Mouse (Mus musculus): ENCODE measurements around the gene Abca9. TPM values are rescaled to one million over a fixed set of nuclear protein-coding genes. Genes with fewer than 3 reads are reported as not detected.

The Abca9 gene
- total and polyA plus RNA-seq, 3 experiments, result not detected

DNA sequence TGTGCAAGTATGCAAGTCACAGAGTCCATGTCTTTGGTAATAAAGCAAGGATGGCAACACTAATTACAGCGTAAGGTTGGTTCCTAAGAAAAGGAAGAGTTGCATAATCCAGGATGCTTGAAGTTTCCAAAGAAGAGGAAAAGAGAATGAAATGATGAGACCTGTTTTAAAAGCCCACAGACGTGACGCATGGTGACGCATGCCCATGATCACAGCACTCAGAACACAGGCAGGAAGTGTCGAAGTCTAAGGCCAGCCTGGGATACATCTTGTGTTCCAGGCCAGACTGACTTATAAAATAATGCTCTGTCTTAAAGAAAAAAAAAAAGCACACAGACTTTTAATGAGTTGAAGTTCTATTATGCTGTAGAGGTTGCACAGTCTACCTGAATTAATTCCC, 20.4 kb downstream of the Abca9 start:
- no peaks in the 10 kb centered on the region for H3K27me3 ChIP-seq (ENCODE audit: control insufficient read depth in 1 of 2, insufficient read depth in 2 of 2, low read length in 2 of 2)
- no peaks in the 10 kb centered on the region for H3K79me2 ChIP-seq (ENCODE audit: control insufficient read depth, insufficient read depth, low read length, poor library complexity)
- H3K9ac ChIP-seq (ENCODE audit: control insufficient read depth, low read depth, low read length, poor library complexity, severe bottlenecking), result no peak overlapping the region

DNA sequence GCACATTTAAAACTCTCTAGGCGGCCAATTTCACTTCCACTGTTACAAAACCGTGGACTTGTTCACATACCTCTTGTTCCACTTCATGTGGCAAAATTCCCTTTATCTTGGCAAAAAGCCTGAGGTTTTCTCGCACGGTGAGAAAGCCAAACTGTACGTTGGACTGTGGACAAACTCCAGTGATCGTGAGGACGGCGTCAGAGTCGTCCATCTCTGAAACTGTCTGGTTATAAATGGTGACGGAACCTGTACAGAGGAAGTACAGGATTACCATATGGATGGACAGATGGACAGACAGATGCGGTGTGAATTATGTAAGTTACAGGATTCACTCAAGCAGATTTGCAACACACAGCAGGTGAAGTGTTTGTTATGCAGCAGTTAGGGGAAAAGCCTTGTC, 22.6 kb downstream of the Abca9 start:
- Histone ChIP-seq H3K36me3 (ENCODE audit: control insufficient read depth in 1 of 2, insufficient read depth in 2 of 2, low read length in 2 of 2) (no peaks in the 10 kb centered on the region), H3K9me3 (replicated peaks; ENCODE audit: insufficient read depth, low read length) (no peaks in the 10 kb centered on the region), H3K4me3 (ENCODE audit: control insufficient read depth in 1 of 2, insufficient read depth in 1 of 2, low read depth in 2 of 2, low read length in 2 of 2) (no peak overlapping the region), H3K9ac (ENCODE audit: control insufficient read depth, low read depth, low read length, poor library complexity, severe bottlenecking) (no peak overlapping the region), H3K79me2 (ENCODE audit: control insufficient read depth, insufficient read depth, low read length, poor library complexity) (no peaks in the 10 kb centered on the region), H3K4me1 (ENCODE audit: control insufficient read depth in 1 of 2, insufficient read depth in 2 of 2, low read length in 2 of 2) (no peaks in the 10 kb centered on the region), H3K27ac (ENCODE audit: control insufficient read depth, low read depth, low read length) (no peak overlapping the region), H3K27me3 (ENCODE audit: control insufficient read depth in 1 of 2, insufficient read depth in 2 of 2, low read length in 2 of 2) (no peaks in the 10 kb centered on the region)
- no peak for DNase-seq (ENCODE audit: low read depth, low spot score)
- TF ChIP-seq KAT2A (conservative IDR thresholded peaks at IDR 0.05; ENCODE audit: low read depth, low read length) (no peak), MAFK (IDR thresholded peaks at IDR 0.05; ENCODE audit: borderline replicate concordance, low read depth, low read length) (no peak), HCFC1 (IDR thresholded peaks at IDR 0.05; ENCODE audit: low read depth, low read length) (no peak), SMC3 (IDR thresholded peaks at IDR 0.05; ENCODE audit: low read depth, low read length) (no peak), TCF12 (IDR thresholded peaks at IDR 0.05; ENCODE audit: low read depth, low read length) (no peak), E2F4 (IDR thresholded peaks at IDR 0.05; ENCODE audit: borderline replicate concordance, low read depth, low read length) (no peak), GABPA (IDR thresholded peaks at IDR 0.05; ENCODE audit: low read depth, low read length) (no peak), TBP (IDR thresholded peaks at IDR 0.05; ENCODE audit: low read depth, low read length) (no peak), MEF2A (IDR thresholded peaks at IDR 0.05; ENCODE audit: extremely low read depth, insufficient replicate concordance, low read depth, low read length, poor library complexity, severe bottlenecking) (no peak), MAZ (IDR thresholded peaks at IDR 0.05; ENCODE audit: low read depth, low read length) (no peak), GATA1 (IDR thresholded peaks at IDR 0.05; ENCODE audit: low read depth, low read length) (no peak), EP300 (IDR thresholded peaks at IDR 0.05; ENCODE audit: low read depth in 1 of 2, low read length in 2 of 2) (no peak), TAL1 (IDR thresholded peaks at IDR 0.05; ENCODE audit: low read length) (no peak), MXI1 (IDR thresholded peaks at IDR 0.05; ENCODE audit: low read depth, low read length) (no peak), CHD2 (IDR thresholded peaks at IDR 0.05; ENCODE audit: low read length) (no peak), USF2 (IDR thresholded peaks at IDR 0.05; ENCODE audit: borderline replicate concordance in 1 of 2, insufficient read depth in 1 of 2, low read depth in 1 of 2, low read length in 2 of 2) (no peak)

More for the DNA sequence above, 20.4 kb downstream of the Abca9 start:
- H3K27ac ChIP-seq (ENCODE audit: control insufficient read depth, low read depth, low read length), result no peak overlapping the region
- H3K36me3 ChIP-seq (ENCODE audit: control insufficient read depth in 1 of 2, insufficient read depth in 2 of 2, low read length in 2 of 2), result no peaks in the 10 kb centered on the region
- TF ChIP-seq JUND (IDR thresholded peaks at IDR 0.05; ENCODE audit: low read depth, low read length) (no peak), CTCF (IDR thresholded peaks at IDR 0.05 in 2 of 3, conservative IDR thresholded peaks at IDR 0.05 in 1 of 3; ENCODE audit: control insufficient read depth in 1 of 3, insufficient read depth in 1 of 3, low read depth in 2 of 3, low read length in 3 of 3, poor library complexity in 1 of 3, severe bottlenecking in 1 of 3) (no peak), USF2 (IDR thresholded peaks at IDR 0.05; ENCODE audit: borderline replicate concordance in 1 of 2, insufficient read depth in 1 of 2, low read depth in 1 of 2, low read length in 2 of 2) (no peak), RCOR1 (IDR thresholded peaks at IDR 0.05; ENCODE audit: low read depth, low read length) (no peak), ZKSCAN1 (IDR thresholded peaks at IDR 0.05; ENCODE audit: low read depth, low read length) (no peak), NELFE (IDR thresholded peaks at IDR 0.05; ENCODE audit: low read depth, low read length) (no peak), MAFK (IDR thresholded peaks at IDR 0.05; ENCODE audit: borderline replicate concordance, low read depth, low read length) (no peak), UBTF (IDR thresholded peaks at IDR 0.05; ENCODE audit: borderline replicate concordance, insufficient read depth, low read depth, low read length) (no peak), EP300 (IDR thresholded peaks at IDR 0.05; ENCODE audit: low read depth in 1 of 2, low read length in 2 of 2) (no peak), CHD1 (IDR thresholded peaks at IDR 0.05; ENCODE audit: low read depth, low read length) (no peak), TBP (IDR thresholded peaks at IDR 0.05; ENCODE audit: low read depth, low read length) (no peak), E2F4 (IDR thresholded peaks at IDR 0.05; ENCODE audit: borderline replicate concordance, low read depth, low read length) (no peak), USF1 (IDR thresholded peaks at IDR 0.05; ENCODE audit: low read depth, low read length) (no peak), ETS1 (IDR thresholded peaks at IDR 0.05; ENCODE audit: low read depth, low read length) (no peak), RAD21 (IDR thresholded peaks at IDR 0.05; ENCODE audit: low read depth, low read length) (no peak), MEF2A (IDR thresholded peaks at IDR 0.05; ENCODE audit: extremely low read depth, insufficient replicate concordance, low read depth, low read length, poor library complexity, severe bottlenecking) (no peak), ZC3H11A (IDR thresholded peaks at IDR 0.05; ENCODE audit: low read depth, low read length) (no peak)
- H3K4me3 ChIP-seq (ENCODE audit: control insufficient read depth in 1 of 2, insufficient read depth in 1 of 2, low read depth in 2 of 2, low read length in 2 of 2), result no peak overlapping the region
- H3K9me3 ChIP-seq (replicated peaks; ENCODE audit: insufficient read depth, low read length), result no peaks in the 10 kb centered on the region
- no peaks in the 10 kb centered on the region for H3K4me1 ChIP-seq (ENCODE audit: control insufficient read depth in 1 of 2, insufficient read depth in 2 of 2, low read length in 2 of 2)
- no peak for DNase-seq (ENCODE audit: low read depth, low spot score)
